Mouse (Mus musculus) limb, embryonic 12.5 days (tissue): ENCODE results near the gene Tbl3. TPM values are rescaled to one million over a fixed set of nuclear protein-coding genes. Genes with fewer than 3 reads are reported as not detected.
A peak's percentile ranks its signal among the peaks of the same experiment; 100 is the strongest.
"Not testable (repeated sequence)": the region's sequence is repeated elsewhere in the genome, so short reads cannot be mapped to it uniquely, and the experiment has no call there.

Experiments
- ATAC-seq: fragments of 200-750 bp; cut with Nextera tagmentation; 2 replicates; pipeline ENCODE4 v1.8.0; 2017; ENCODE audit warnings: low read depth, moderate TSS enrichment; ENCODE audit not compliant: insufficient number of reproducible peaks, insufficient read depth, low FRiP score, low TSS enrichment
- H3K27ac ChIP-seq: fragments of 300-500 bp; sonication (generic); 2 replicates; pipeline ENCODE4 v1.5.1; 2016; ENCODE audit warnings: mild to moderate bottlenecking, moderate library complexity
- H3K27me3 ChIP-seq: fragments of 300-500 bp; sonication (generic); 2 replicates; pipeline ENCODE4 v1.6.1; 2016; ENCODE audit warnings: mild to moderate bottlenecking, moderate library complexity
- H3K36me3 ChIP-seq: fragments of 300-500 bp; sonication (generic); 2 replicates; pipeline ENCODE4 v1.6.1; 2016; ENCODE audit warnings: mild to moderate bottlenecking, moderate library complexity
- H3K4me1 ChIP-seq: fragments of 300-500 bp; sonication (generic); replicated peaks from 2 replicates; pipeline ENCODE4 v1.6.1; 2016
- H3K4me2 ChIP-seq: fragments of 300-500 bp; sonication (generic); 2 replicates; pipeline ENCODE4 v1.6.1; 2016; ENCODE audit warnings: mild to moderate bottlenecking, moderate library complexity
- H3K4me3 ChIP-seq: fragments of 300-500 bp; sonication (generic); replicated peaks from 2 replicates; pipeline ENCODE4 v1.5.1; 2016; ENCODE audit warnings: mild to moderate bottlenecking
- H3K9ac ChIP-seq: fragments of 300-500 bp; sonication (generic); replicated peaks from 2 replicates; pipeline ENCODE4 v1.6.1; 2016; ENCODE audit warnings: mild to moderate bottlenecking, moderate library complexity
- H3K9me3 ChIP-seq: fragments of 300-500 bp; sonication (generic); 2 replicates; pipeline ENCODE4 v1.6.1; 2016; ENCODE audit warnings: mild to moderate bottlenecking, moderate library complexity
- WGBS: fragments of 180-500 bp; shearing (Covaris S2); methylation state at CpG from one replicate; pipeline ENCODE4 v1.1.7; 2016; 5-methylcytosine and 5-hydroxymethylcytosine counted together
- polyA plus RNA-seq: library from polyadenylated mRNA; unstranded; fragments of >200 nt; fragmentation: Nextera tagmentation; extraction: Ambion mirVana; gene quantifications from 2 replicates; pipeline ENCODE4 v1.2.1, GENCODE M21; 2016

Gene Tbl3
- polyA plus RNA-seq, 1 experiment from 2014 or later = 103 TPM

- H3K36me3 ChIP-seq = 0 out of 2 replicates have a peak, but pooled peaks cover 4% of the 10 kb centered on the region
- no peak for ATAC-seq
- peak overlapping the region; percentile 86 for H3K27ac ChIP-seq
- H3K4me2 ChIP-seq = peak overlapping the region; percentile 85
- H3K27me3 ChIP-seq = no peaks in the 10 kb centered on the region
- peak overlapping the region; percentile 99 for H3K4me3 ChIP-seq
- H3K4me1 ChIP-seq = peaks cover 31% of the 10 kb centered on the region
- 12% methylated on average over 8 of the region's 8 CpGs for WGBS
- H3K9ac ChIP-seq = peak overlapping the region; percentile 97
- no peaks in the 10 kb centered on the region for H3K9me3 ChIP-seq
These were observed 37.1 kb downstream of the Tbl3 start for GRCm38 (mm10) chr17:24670246-24670844.

- Histone ChIP-seq H3K27ac (peak within 1 kb of the TSS; percentile 86), H3K36me3 (0 out of 2 replicates have a peak, but pooled peaks cover 4% of the 10 kb centered on the region), H3K4me1 (peaks cover 31% of the 10 kb centered on the region), H3K4me3 (peak within 1 kb of the TSS; percentile 99), H3K27me3 (no peaks in the 10 kb centered on the region), H3K9ac (peak within 1 kb of the TSS; percentile 97), H3K9me3 (no peaks in the 10 kb centered on the region), H3K4me2 (peak within 1 kb of the TSS; percentile 85)
- peak; percentile 96 for ATAC-seq
- under 1% methylated on average over 73 of the region's 80 CpGs for WGBS
These were observed 37.8 kb downstream of the Tbl3 start, which contains the start of gene Zfp598 for GRCm38 (mm10) chr17:24669545-24670245. Zfp598 (plus strand) TSS chr17:24669687.

GRCm38 (mm10) chr17:24669214-24669544, 38.3 kb downstream of the Tbl3 start:
- H3K27me3 ChIP-seq, H3K36me3 ChIP-seq, H3K9me3 ChIP-seq: not testable (repeated sequence)
- peak overlapping the region; percentile 86 for H3K27ac ChIP-seq
- peaks cover 31% of the 10 kb centered on the region for H3K4me1 ChIP-seq
- peak overlapping the region; percentile 85 for H3K4me2 ChIP-seq
- 12% methylated on average over 15 of the region's 15 CpGs for WGBS
- peak; percentile 42 for ATAC-seq
- peak overlapping the region; percentile 97; the same call in 1 of the 2 replicates for H3K9ac ChIP-seq
- H3K4me3 ChIP-seq = peak overlapping the region; percentile 99

GRCm38 (mm10) chr17:24667416-24667815, 40.0 kb downstream of the Tbl3 start:
- WGBS = 26% methylated on average over 6 of the region's 6 CpGs
- no peaks in the 10 kb centered on the region for H3K9me3 ChIP-seq
- no peaks in the 10 kb centered on the region for H3K27me3 ChIP-seq
- H3K4me2 ChIP-seq = no peak overlapping the region
- H3K36me3 ChIP-seq = no peaks in the 10 kb centered on the region
- H3K9ac ChIP-seq = no peak overlapping the region
- peaks cover 28% of the 10 kb centered on the region for H3K4me1 ChIP-seq
- no peak overlapping the region for H3K27ac ChIP-seq
- no peak overlapping the region for H3K4me3 ChIP-seq
- no peak for ATAC-seq

GRCm38 (mm10) chr17:24667011-24667410, 40.4 kb downstream of the Tbl3 start:
- WGBS = 65% methylated on average over 7 of the region's 7 CpGs
- H3K9me3 ChIP-seq, H3K36me3 ChIP-seq, H3K4me2 ChIP-seq, H3K4me3 ChIP-seq, H3K27ac ChIP-seq, H3K9ac ChIP-seq, ATAC-seq, H3K27me3 ChIP-seq: not testable (repeated sequence)
- H3K4me1 ChIP-seq = peaks cover 24% of the 10 kb centered on the region

GRCm38 (mm10) chr17:24658017-24658758, 49.3 kb downstream of the Tbl3 start, which contains the start of gene Npw:
Npw (minus strand) TSS chr17:24658457.
- Histone ChIP-seq H3K9ac (peak within 1 kb of the TSS; percentile 63), H3K27ac (no peak within 1 kb of the TSS), H3K4me3 (peak within 1 kb of the TSS; percentile 52), H3K4me1 (peaks cover 12% of the 10 kb centered on the region), H3K36me3 (no peaks in the 10 kb centered on the region), H3K4me2 (peak within 1 kb of the TSS; percentile 97), H3K9me3 (no peaks in the 10 kb centered on the region), H3K27me3 (peaks cover 56% of the 10 kb centered on the region)
- WGBS = 1% methylated on average over 47 of the region's 47 CpGs
- peak; percentile 46; the same call in 1 of the 2 replicates for ATAC-seq

- Histone ChIP-seq H3K36me3 (no peaks in the 10 kb centered on the region), H3K9me3 (no peaks in the 10 kb centered on the region), H3K4me3 (no peak overlapping the region), H3K27ac (no peak overlapping the region), H3K4me2 (no peak overlapping the region), H3K9ac (no peak overlapping the region), H3K27me3 (peaks cover 41% of the 10 kb centered on the region), H3K4me1 (peaks cover 18% of the 10 kb centered on the region)
- WGBS = 83% methylated on average over 4 of the region's 4 CpGs
- ATAC-seq = no peak
These were observed 52.5 kb downstream of the Tbl3 start for GRCm38 (mm10) chr17:24654969-24655368.

- no peak overlapping the region for H3K9ac ChIP-seq
- peak overlapping the region; percentile 62 for H3K4me2 ChIP-seq
- 6% methylated on average over 19 of the region's 19 CpGs for WGBS
- no peaks in the 10 kb centered on the region for H3K9me3 ChIP-seq
- H3K36me3 ChIP-seq = no peaks in the 10 kb centered on the region
- H3K4me3 ChIP-seq = peak overlapping the region; percentile 35
- peak overlapping the region; percentile 59; the same call in 1 of the 2 replicates for H3K27ac ChIP-seq
- peaks cover 32% of the 10 kb centered on the region for H3K27me3 ChIP-seq
- no peak for ATAC-seq
- H3K4me1 ChIP-seq = peaks cover 23% of the 10 kb centered on the region
These were observed 53.3 kb downstream of the Tbl3 start for GRCm38 (mm10) chr17:24653967-24654710.

- Histone ChIP-seq H3K9ac (no peak overlapping the region), H3K36me3 (peaks cover 7% of the 10 kb centered on the region; the same call in 1 of the 2 replicates), H3K27me3 (peaks cover 9% of the 10 kb centered on the region), H3K4me1 (peaks cover 29% of the 10 kb centered on the region), H3K27ac (no peak overlapping the region), H3K4me3 (no peak overlapping the region), H3K4me2 (no peak overlapping the region), H3K9me3 (no peaks in the 10 kb centered on the region)
- ATAC-seq = no peak
- 69% methylated on average over 3 of the region's 3 CpGs for WGBS
These were observed 55.6 kb downstream of the Tbl3 start for GRCm38 (mm10) chr17:24651835-24652234.

GRCm38 (mm10) chr17:24650766-24651165, 56.7 kb downstream of the Tbl3 start:
- H3K36me3 ChIP-seq = peaks cover 16% of the 10 kb centered on the region; the same call in 1 of the 2 replicates
- no peak overlapping the region; the same call in 1 of the 2 replicates for H3K9ac ChIP-seq
- peak overlapping the region; percentile 78 for H3K4me2 ChIP-seq
- H3K4me1 ChIP-seq = peaks cover 29% of the 10 kb centered on the region
- H3K9me3 ChIP-seq = no peaks in the 10 kb centered on the region
- H3K4me3 ChIP-seq = 0 out of 2 replicates have a peak overlapping the region, but pooled peaks have one; percentile 86
- no peaks in the 10 kb centered on the region for H3K27me3 ChIP-seq
- no peak overlapping the region for H3K27ac ChIP-seq
- 79% methylated on average over 4 of the region's 4 CpGs for WGBS
- ATAC-seq = no peak
